Mouse (Mus musculus): ENCODE results near the gene Dusp6.
A peak's percentile ranks its signal among the peaks of the same experiment; 100 is the strongest.

Dusp6 gene

DNA sequence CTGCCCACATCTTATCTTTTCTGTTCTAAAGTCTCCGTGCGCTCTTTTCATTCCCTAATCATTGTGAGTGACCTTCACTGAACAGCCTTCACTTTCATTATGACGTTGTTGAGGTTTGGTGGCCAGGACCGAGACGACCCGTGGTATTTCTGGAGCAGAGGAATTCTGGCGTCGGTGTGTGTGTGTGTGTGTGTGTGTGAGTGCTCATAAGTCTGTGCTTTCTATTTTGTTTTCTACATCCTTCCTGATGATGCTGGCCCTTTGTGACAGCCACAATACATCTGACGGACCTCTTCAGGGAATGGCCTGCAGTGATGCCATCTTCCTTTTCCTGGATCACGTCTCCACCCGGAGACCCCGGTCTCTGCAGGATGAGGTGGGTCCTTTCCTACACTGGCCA lies 11.6 kb downstream of the Dusp6 start:
- DNase-seq = no peak

DNA sequence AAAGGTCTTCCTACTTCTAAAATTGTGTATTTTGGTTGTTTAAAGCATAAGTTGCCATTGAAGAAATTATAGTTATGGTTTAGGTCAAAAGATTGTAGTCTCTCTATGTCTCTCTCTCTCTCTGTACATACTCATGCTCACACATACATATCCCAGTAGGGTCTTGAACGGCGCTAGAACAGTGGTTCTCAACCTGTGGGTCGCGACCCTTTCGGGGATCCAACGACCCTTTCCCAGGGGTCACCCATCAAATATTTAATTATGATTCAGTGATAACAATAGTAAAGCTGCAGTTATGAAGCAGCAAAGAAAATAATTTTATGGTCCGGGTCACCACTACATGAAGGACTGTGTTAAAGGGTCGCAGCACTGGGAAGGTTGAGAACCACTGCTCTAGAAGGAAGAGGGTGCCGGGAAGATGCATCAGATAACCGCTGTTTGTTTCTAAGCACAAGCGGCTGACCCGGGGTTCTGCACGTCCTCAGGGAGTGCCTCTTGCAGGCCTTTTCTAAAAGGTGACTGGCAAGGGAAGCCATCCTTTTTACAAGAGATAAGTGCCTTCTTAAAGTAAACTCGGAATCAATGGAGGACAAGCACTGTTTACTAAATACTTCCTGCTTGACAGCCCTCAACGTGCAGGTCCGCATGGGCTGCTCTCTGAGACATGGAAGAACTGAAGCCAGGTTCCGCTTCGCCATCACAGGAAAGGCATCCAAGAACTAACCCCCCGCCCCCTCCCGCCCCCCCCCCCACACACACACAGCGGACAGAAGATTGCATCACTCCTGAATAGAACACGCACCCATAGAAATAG lies 16.2 kb downstream of the Dusp6 start:
- no peak for DNase-seq

DNA sequence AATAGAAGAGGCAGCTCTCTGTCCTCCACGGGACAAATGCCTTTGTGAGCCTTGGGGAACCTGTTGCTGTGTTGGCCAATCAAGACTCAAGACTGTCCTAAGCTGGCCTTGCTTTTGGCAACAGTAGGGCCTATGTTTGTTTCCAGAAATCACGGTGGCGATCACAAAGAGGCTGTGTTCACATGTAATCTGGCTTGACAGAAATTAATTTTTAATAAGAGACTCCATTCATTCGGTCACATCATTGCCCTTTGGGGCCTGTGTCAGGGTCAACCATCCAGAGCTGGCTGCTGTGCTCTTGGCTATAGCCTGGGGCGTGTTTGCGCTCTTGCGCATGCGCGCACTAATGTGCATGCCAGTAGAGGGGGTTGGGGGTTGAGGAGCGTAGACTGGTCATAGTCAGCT lies 21.0 kb downstream of the Dusp6 start:
- no peak for DNase-seq

DNA sequence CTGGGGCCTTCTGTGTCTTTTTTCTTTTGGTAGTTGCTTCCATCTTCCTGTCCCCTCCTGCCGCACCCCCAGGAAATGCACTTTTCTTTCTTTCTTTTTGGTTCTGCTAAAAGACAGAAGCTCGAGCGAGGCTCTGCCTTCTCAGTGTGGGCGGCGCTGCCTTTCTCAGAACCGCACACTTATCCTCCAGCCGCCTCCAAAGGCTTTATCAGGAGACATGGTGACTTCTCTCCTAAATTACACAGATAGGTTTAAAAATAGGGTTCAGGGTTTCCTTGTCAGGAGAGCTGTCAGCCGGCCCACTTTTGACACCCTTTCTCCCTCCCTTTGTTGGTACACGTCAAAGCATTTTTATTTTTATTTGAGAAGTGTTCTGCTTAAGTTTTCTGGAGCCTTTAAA lies 21.9 kb downstream of the Dusp6 start:
- DNase-seq = no peak

DNA sequence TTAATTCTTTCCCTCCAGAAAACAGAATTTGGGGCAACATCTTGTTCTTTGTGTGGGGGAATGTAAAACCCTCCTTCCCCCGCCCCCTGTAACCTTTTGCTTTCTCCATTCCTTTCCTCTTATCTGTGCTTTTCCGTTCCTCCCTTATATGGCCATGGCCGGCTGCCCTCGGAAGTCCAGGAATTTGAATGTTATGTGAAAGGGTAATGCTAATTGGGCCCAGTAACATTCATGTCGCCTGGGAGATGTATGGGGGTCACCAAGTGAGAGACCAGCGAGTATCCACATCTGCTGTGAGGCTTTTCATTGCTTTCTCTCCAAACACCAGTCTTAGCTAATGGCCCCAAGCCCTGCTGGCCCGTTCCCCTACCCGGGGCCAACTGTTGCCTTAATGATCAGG lies 22.7 kb downstream of the Dusp6 start:
- DNase-seq = peak; percentile 36 to 54

DNA sequence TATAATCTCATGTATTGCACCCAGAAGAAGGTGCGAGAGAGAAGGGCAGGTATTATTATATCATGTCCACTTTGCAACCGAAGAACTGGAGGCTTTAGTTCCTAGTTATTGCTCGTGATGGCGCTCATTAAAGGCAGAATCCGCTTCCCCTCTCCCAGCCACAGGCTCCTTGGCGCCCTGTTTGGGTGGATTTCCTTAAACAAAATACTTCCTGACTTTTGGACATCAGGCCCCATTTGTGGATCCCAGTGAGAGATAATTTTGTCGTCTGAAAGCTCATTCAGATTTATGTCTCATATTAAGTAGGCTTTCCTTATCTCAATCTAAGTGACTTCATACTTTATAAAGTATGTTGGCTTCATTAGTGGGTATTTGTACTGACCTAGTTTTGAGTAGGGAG lies 23.2 kb downstream of the Dusp6 start:
- DNase-seq = no peak

DNA sequence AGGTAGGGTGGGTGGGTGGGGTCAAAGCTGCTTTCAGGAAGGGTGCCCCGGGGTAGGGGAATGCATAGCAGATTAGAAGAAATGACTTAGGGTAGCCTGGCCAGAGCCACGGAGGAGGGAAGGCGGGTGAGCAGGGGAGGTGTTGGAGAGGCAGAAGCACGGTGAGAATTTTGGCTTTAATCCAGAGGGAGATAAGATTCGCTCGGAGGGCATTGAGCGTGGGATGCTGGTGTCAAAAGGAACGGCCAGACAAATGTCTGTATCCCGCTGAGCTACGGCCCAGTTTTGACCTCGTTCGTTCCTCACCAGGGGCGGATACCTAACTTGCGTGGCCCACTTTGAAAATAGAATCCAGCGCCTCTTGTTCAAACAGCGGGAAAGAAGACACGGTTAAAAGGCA lies 23.8 kb downstream of the Dusp6 start:
- DNase-seq = no peak

DNA sequence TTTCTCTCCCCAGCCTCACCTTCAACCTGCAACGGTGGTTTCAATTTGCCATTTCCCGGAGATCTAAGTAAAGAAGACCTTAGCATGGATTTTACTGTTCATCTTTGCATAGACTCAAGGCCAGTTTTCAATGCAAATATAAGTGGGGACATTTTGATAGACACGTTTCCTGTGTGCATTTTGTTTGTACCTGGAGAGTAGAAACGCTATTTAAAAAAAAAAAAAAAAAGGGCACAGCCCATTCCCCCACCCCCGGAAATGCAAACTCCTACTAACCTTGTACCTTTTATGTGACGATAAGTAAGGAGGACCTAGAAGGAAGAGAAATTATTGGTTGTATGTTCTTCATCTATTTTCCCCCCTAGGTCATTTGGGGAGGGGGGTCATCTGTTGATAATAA lies 24.2 kb downstream of the Dusp6 start:
- DNase-seq = no peak

DNA sequence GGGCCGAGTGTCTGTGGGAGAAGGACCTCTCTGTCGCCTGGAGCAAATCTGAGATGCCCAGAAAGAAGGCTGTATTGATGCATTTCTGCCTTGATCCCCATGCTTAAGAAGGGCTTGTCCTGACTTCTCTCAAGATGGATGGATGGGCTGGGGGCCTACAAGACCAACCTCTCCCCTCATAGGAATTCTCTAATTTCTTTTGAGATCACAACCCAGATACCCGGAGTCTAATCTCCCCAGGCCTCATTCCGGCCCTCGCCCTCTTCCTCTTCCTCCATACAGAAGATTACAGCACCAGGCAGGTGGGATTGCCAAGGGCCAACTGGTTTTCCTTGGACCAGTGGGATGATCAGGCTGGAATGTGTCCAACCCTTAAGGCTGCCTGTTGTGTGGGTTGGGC lies 26.1 kb downstream of the Dusp6 start:
- no peak for DNase-seq

DNA sequence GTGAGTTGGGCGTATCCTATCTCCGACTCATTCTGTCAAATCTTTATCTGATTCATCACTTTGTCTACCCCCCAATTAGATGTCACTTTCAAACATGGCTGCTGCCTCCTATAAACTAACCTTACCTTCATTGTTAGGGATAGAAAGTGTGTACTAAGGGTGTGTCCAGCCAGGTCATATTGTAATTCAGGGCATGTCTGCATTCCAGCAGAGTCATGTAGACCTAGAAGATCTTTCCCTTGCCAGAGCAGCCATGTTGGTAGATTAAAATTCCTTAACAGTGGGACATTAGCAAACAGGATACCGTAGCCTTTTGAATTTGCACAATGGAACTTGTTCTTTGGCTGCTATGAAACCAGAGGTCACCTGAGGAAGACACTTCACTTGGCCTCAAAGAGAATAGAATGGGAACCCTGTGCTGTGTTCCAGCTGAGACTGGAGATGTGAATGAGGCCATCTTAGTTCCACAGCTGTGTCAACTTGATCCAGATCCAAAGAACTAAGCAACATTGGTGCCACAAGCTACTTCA lies 30.1 kb downstream of the Dusp6 start:
- no peak for DNase-seq

DNA sequence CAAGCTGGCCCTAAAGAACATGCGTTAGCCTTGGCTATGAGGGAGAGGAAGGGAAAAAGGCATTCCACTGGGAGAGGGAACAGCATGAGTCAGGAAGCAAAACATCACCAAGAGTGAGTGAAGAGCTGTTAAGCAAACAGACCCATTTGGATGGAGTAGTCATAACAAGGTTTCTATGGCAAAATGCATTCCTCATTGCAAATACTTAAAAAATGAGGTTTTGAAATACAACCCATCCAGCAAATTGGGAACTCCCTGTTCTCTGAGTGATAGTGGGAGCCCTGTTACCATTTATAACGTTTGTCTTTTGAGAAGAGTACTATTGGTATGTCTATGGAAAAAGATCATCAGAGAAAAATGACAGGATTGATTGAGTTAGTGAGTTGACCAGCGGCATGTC lies 34.7 kb downstream of the Dusp6 start:
- DNase-seq = no peak

DNA sequence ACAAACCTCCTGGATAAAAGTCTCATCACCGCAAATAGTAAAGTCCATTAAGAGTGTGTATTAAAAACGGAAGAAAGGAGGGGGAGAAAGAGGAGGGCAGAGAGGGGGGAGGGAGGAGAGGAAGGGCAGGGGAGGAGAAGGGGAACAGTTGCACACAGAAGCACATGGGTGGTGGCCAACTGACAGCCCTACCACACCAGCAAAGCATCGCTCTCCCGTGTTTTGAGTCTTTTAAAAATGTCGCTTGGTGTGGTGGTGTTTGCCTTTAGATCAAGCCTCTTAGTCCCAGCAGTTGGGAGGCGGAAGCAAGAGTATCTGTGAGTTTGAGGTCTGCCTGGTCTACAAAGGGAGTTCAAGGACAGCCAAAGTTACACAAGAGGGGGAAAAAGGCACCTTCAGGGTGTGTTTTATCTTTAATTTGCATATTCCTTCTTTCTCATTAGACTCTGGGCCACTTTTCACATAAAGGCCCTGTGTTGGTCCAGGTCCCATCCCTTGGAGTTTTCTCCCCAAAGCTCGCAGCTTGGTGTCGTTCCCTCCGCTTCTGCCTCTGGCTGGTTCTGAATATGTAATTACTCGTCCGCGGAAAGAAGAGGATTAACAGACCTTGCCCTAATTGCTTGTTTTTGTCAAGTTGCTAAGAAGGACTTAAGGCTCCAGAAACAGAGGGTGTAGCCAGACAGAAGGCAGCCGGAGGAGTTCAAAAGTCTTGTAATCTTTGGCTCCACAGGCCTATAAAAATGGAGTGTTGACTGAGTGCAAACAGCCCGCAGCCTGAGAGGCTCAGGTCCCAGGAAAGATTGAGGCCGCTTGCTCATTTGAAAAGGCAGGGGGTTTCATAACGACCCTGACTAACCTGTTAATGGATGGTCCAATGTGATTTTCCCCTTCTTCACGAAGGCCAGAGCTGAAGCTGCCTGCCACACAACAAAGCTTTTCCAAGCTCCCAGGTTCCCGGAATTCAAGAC lies 35.6 kb downstream of the Dusp6 start:
- no peak for DNase-seq

DNA sequence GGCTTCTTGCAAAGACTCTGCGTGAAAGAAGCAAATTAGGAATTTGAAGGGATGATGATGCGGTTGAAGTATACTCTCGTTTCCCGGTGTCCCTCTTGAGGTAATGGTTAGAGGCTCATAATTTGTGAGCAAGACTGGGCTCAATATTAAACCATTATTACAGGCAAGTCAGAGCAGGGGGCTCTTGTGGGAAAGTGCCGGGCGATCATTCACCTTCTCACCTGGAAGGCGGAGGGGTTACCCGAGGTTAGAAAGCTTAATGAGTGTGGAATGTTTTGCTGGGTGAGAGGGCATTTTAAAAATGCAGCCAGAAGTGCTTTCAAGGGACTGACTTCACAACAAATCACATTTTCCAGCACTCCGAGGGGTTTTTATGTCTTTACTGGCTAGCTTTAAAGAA lies 36.3 kb downstream of the Dusp6 start:
- no peak for DNase-seq

DNA sequence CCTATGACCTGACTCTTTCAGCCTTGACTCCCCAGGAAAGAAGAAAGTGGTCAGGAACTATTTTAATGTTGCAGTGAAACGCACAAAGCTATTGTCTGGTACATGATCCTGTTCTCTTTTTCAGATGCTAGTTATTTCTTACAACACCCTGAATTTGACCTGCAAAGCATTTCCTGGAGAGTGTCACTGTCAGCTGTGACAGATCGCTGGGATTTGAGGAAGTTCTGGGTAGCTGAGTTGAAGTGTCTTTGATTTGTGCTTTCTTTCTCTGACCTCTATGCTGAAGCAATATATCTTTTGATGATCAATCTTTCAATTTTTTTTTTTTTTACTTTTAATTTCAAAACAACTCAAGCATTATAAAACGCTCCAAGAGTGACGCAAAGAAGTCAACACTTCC lies 39.0 kb downstream of the Dusp6 start:
- DNase-seq = no peak

DNA sequence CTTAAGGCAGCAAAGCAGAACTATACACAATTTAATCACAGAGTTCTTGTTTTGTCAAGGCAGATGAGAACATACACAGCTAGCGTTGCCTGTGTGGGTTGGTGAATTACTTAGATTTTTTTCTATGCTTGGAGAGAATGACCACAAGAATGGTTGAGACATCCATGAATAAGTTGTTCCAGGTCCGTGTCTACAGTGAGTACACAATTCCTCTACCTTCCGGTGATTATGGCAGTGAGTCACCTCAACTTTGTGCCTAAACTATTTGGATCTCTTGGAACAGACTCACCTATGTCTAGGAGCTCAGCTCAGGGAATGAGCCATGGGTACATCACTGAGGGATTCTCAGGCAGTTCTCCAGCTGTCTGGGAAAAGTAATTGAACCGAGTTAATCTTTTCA lies 45.8 kb downstream of the Dusp6 start:
- no peak for DNase-seq

DNA sequence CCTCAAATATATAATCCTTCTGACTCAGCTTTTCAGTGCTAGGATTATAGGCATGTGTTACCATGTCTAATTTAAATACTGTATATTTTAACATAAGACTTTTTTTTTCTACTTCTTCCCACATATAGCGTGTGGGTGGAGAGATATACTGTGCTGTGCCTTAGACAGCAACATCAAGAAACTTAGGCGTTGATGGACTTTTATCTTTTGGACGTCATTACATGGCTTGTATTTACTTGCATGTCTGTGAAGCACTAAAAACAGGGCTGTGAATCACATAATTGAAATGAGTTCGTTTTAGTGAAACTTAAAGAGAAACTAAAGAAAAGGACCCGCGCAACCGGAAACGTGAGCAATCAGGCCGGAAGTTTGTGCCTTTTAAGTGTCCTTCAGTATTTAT lies 46.6 kb downstream of the Dusp6 start:
- no peak for DNase-seq

DNA sequence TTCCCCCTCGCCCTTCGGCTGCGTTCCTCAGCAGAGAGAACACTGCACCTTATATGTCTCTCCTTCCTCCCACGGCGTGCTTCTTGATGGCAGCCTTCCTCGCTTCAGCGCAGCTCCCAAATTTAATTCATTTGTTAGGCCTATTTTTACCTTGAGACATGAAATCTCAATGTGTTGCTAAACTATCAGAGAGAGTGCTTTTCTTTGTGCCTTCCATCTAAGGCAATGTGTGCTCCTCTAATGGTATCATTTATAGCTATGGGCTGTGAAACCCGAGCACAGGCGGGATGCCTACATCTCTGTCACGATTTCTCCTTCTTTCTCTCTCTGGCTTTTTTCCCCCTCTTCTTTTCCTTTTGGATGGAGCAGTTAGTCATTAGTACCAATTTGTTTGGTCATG lies 47.2 kb downstream of the Dusp6 start:
- no peak for DNase-seq

DNA sequence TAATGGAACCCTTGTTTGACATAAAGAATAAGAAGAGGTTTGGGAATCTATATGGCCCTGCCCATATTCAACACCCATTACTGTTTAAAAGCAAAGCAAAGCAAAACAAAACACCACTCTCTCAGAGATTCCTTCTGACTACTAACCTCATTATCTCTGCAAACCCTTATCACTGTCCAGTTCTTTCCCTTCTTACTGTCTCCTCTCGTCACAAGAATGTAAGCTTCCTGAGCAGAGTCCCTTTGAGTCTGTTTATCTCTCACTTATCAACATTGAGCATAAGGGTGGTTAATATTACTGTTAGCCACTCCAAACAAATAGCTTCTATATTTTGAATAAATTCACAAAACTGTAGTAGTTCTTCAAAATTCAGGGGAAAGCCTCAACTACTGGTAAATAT lies 48.9 kb downstream of the Dusp6 start:
- DNase-seq = no peak

DNA sequence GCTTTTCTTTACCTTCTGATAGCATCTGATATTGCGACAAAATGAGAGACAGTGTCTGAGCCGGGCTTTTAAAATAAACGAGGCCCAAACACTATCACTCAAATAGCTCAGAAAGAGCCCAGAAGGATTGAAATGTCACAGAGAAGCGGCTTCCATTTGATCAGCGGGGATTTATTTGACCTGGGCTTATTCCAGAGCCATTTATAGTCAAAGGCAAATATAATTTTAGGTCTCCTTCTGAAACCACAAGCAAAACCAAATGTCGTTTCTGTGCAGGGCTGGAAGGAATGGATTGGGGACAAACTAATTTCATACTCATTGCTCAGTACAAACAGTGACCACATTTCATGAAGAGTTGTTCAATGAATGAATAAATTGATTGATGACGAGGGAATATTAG lies 51.3 kb downstream of the Dusp6 start:
- DNase-seq = no peak

DNA sequence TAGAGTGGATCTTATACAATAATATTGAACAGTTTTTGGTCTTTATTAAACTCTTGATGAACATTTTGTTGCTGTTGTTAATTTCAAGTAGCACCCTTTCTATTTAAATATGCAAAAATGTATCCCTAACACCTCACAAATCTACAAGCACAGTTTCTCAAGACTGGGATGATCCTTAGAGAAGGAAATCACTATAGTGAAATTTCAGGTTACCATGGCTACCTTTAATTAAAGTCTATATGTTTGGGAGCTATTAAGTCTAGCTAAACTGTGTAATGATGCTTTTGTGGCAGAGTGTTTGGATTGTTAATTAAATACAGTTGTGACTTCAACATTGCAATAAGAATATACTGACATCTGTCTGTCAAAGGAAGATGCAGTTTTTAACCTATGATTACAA lies 54.0 kb downstream of the Dusp6 start:
- no peak for DNase-seq

Measured in kidney, adult 8-10 months (tissue).